Mouse (Mus musculus): Measurements from ENCODE around the gene Utrn.

The Utrn gene

GRCm38 (mm10) chr10:12798248-12798647 is 70.9 kb downstream of the Utrn start:
- no peak for DNase-seq (ENCODE audit: low spot score)

GRCm38 (mm10) chr10:12796510-12796840 is 72.7 kb downstream of the Utrn start:
- DNase-seq (ENCODE audit: low spot score) = no peak

- DNase-seq (ENCODE audit: low spot score) = no peak
Observed at GRCm38 (mm10) chr10:12795796-12796509, 73.2 kb downstream of the Utrn start.

- no peak for DNase-seq (ENCODE audit: low spot score)
Observed at GRCm38 (mm10) chr10:12792049-12792448, 77.1 kb downstream of the Utrn start.

GRCm38 (mm10) chr10:12790881-12791280 is 78.3 kb downstream of the Utrn start:
- no peak for DNase-seq (ENCODE audit: low spot score)

GRCm38 (mm10) chr10:12788529-12788928 is 80.6 kb downstream of the Utrn start:
- DNase-seq (ENCODE audit: low spot score) = no peak

- peak; percentile 68 for DNase-seq (ENCODE audit: low spot score)
Observed at GRCm38 (mm10) chr10:12787965-12788364, 81.2 kb downstream of the Utrn start.

- DNase-seq (ENCODE audit: low spot score) = no peak
Observed at GRCm38 (mm10) chr10:12785299-12785698, 83.9 kb downstream of the Utrn start.

GRCm38 (mm10) chr10:12781381-12781907 is 87.7 kb downstream of the Utrn start:
- no peak for DNase-seq (ENCODE audit: low spot score)

GRCm38 (mm10) chr10:12773178-12773577 is 96.0 kb downstream of the Utrn start:
- no peak for DNase-seq (ENCODE audit: low spot score)

- DNase-seq (ENCODE audit: low spot score) = no peak
Observed at GRCm38 (mm10) chr10:12771511-12771910, 97.7 kb downstream of the Utrn start.

- DNase-seq (ENCODE audit: low spot score) = no peak
Observed at GRCm38 (mm10) chr10:12762668-12763067, 106.5 kb downstream of the Utrn start.

GRCm38 (mm10) chr10:12758702-12758988 is 110.5 kb downstream of the Utrn start:
- DNase-seq (ENCODE audit: low spot score) = no peak

- DNase-seq (ENCODE audit: low spot score) = peak; percentile 41
Observed at GRCm38 (mm10) chr10:12757943-12758701, 111.0 kb downstream of the Utrn start.

- DNase-seq (ENCODE audit: low spot score) = no peak
Observed at GRCm38 (mm10) chr10:12756692-12757091, 112.5 kb downstream of the Utrn start.

GRCm38 (mm10) chr10:12754911-12755310 is 114.3 kb downstream of the Utrn start:
- no peak for DNase-seq (ENCODE audit: low spot score)

GRCm38 (mm10) chr10:12754166-12754565 is 115.0 kb downstream of the Utrn start:
- no peak for DNase-seq (ENCODE audit: low spot score)

- DNase-seq (ENCODE audit: low spot score) = no peak
Observed at GRCm38 (mm10) chr10:12743717-12744116, 125.4 kb downstream of the Utrn start.

- no peak for DNase-seq (ENCODE audit: low spot score)
Observed at GRCm38 (mm10) chr10:12739302-12739987, 129.7 kb downstream of the Utrn start.

- no peak for DNase-seq (ENCODE audit: low spot score)
Observed at GRCm38 (mm10) chr10:12737926-12738325, 131.2 kb downstream of the Utrn start.

GRCm38 (mm10) chr10:12736861-12737835 is 132.0 kb downstream of the Utrn start:
- DNase-seq (ENCODE audit: low spot score) = no peak

GRCm38 (mm10) chr10:12735695-12736094 is 133.5 kb downstream of the Utrn start:
- DNase-seq (ENCODE audit: low spot score) = no peak
